In the genomic region with DNA sequence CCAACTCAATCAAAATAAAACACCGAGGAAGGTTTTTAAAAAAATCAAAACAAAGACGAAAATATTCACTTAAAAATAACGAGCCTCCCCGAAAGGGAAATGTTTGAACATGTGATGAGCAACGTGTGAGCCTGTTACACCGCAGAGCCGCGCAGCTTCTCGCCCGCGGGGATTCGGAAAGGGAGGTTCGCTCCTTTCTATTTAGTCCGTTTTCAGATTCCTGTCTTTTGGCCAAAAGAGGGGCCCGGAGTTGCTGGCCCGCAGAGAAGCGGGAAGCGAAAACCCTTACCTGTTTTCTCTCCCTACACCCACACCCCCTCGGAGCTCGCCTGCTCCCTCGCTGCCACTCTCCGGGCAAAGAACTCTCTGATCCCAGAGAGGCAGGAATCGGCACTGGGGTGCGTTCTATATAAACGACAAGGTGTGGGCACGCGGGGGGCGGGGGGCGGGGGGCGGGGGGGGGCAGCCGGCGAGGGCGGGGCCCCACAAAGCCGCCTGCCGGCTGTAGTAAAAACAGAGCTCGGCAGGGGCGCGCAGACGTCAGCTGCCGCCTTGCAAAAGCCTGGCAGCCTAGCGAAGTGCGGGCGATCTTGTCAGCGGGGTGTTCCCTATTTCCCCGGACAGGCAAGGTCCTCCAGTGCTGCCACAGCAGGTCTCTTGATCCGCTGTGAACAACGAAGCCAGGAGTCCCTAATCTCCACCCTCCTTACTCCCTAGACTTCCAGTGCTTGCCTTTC, we compare ENCODE assay signal across 7 mouse cellular contexts. TPM values are rescaled to one million over a fixed set of nuclear protein-coding genes. Genes with fewer than 3 reads are reported as not detected.
DNase-seq lines count a peak whose midpoint lies in the region; ATAC-seq lines count a peak whose summit lies in the region.

A gene (minus strand): TSS at position 377 of the 737 bp plus-strand sequence.

- H3K36me3 ChIP-seq in hindbrain, embryonic 12.5 days, result no peaks in the 10 kb centered on the region

- peak; percentile 51 for ATAC-seq in hindbrain, embryonic 12.5 days (ENCODE audit: low FRiP score)

- H3K27me3 ChIP-seq in hindbrain, embryonic 12.5 days, result peaks cover 3% of the 10 kb centered on the region; the same call in 1 of the 2 replicates

- intact Hi-C loops in left cerebral cortex, postnatal 10 days (cut with DNase I), result loop anchor here (5.0 to 10.0 kb wide), 2 partner anchors 373 to 834 kb away; no protein-coding TSS in a partner anchor

- DNase-seq in ZHBTc4 (ENCODE audit: low read depth, low spot score), result peak; percentile 36
- DNase-seq in cerebellum, adult 9-11 months, result peak; percentile 45
- DNase-seq in frontal cortex, postnatal 14 days (ENCODE audit: low spot score in 2 of 2), result peak; percentile 8 to 11
- peak; percentile 11 to 47 for DNase-seq in left cerebral cortex, postnatal 10 days (ENCODE audit: extremely low spot score in 1 of 2, low spot score in 2 of 2)
- DNase-seq in mesoderm, embryonic 11.5 days (ENCODE audit: low read depth, low spot score), result peak; percentile 23
- DNase-seq in spleen, postnatal 36 days (ENCODE audit: low spot score in 2 of 2), result peak; percentile 8 to 17

- no peaks in the 10 kb centered on the region for H3K4me1 ChIP-seq in hindbrain, embryonic 12.5 days

- H3K9ac ChIP-seq in hindbrain, embryonic 12.5 days, result peak within 1 kb of the TSS; percentile 66

- 17% methylated on average over 42 of the region's 47 CpGs for WGBS in hindbrain, embryonic 12.5 days

- H3K9me3 ChIP-seq in hindbrain, embryonic 12.5 days (replicated peaks), result no peaks in the 10 kb centered on the region

- peak within 1 kb of the TSS; percentile 56 for H3K4me2 ChIP-seq in hindbrain, embryonic 12.5 days (replicated peaks)

- H3K27ac ChIP-seq in hindbrain, embryonic 12.5 days, result peak within 1 kb of the TSS; percentile 68

- H3K4me3 ChIP-seq in hindbrain, embryonic 12.5 days, result peak within 1 kb of the TSS; percentile 48

RNA-seq across cellular contexts. Expression of the gene that starts here (rescaled TPM):
- polyA plus RNA-seq in hindbrain, embryonic 12.5 days (2016; fragmentation: Nextera tagmentation; extraction: Ambion mirVana), result 77.5 and 92.5 TPM in 2 replicates
- total RNA-seq in left cerebral cortex, postnatal 10 days (2021), result 100 to 1,000 TPM; 255 to 281 TPM

Comparison
In these comparisons a context has a peak if more than half of its experiments do, and no peak if none do; other contexts are left out.
1. Peak in every context shown above with its lines: DNase-seq, ATAC-seq, H3K4me3 ChIP-seq and H3K27ac ChIP-seq.